Mouse (Mus musculus) liver, adult 2 months (tissue): Measurements from ENCODE around the gene Gm826.

Experiments
- CTCF ChIP-seq: fragments of 200-500 bp; IDR thresholded peaks from 2 replicates; pipeline ENCODE4 v1.5.1; 2011; ENCODE audit warnings: low read depth, low read length, control low read depth
- POLR2A ChIP-seq: fragments of 200-500 bp; IDR thresholded peaks from 2 replicates; pipeline ENCODE4 v1.6.1; 2011; ENCODE audit warnings: low read length, control low read depth; ENCODE audit not compliant: insufficient read depth; ENCODE audit errors: extremely low read depth

DNA sequence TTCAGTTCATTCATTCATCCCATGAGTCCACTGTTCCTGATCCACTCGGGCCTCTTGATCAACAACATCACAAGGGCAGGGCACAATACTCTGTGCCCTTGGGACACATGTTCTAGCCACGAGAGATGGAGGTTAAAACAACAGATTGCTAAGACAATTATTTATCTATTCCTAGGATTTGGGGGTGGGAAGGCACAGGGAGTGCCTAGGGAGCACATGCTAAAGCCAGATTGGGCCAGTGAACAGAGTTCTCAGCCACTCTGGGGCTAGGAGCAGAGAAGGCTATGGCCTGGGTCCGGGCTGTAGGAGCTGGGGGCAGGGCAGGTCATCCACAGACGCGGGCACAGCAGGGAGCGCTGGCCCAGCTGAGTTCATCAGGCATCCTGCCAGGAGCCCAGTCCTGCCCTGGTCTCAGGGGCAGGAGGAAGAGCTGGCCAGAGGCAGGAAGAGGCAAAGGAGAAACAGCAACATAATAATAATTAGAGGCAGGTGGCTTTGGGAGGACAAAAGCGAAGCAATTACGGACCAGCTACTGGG lies 17.1 kb upstream of the Gm826 start:
- TF ChIP-seq CTCF (no peak), POLR2A (0 out of 2 replicates have a peak, but pooled peaks have one; percentile 13)
